Mouse (Mus musculus) embryonic stem cell, embryonic (primary cell): ENCODE measurements around the gene S1pr2.

Source experiments
- CTCF ChIA-PET, 4 experiments: fragments of 300-600 bp in 2 of 4; fragments of 350-600 bp in 2 of 4; sonication (Branson Sonifier 250); formaldehyde crosslinking; loops; one replicate each; lab custom pipeline; 2022; ENCODE audit warnings: inconsistent platforms in 2 of 4; lab: Charles Lee
- POLR2A ChIA-PET, 4 experiments: fragments of 300-600 bp in 2 of 4; fragments of 350-600 bp in 2 of 4; sonication (Branson Sonifier 250); formaldehyde crosslinking; loops; one replicate each; lab custom pipeline; 2022; ENCODE audit warnings: antibody characterized with exemption in 4 of 4, inconsistent platforms in 1 of 4; lab: Charles Lee

The S1pr2 gene

DNA sequence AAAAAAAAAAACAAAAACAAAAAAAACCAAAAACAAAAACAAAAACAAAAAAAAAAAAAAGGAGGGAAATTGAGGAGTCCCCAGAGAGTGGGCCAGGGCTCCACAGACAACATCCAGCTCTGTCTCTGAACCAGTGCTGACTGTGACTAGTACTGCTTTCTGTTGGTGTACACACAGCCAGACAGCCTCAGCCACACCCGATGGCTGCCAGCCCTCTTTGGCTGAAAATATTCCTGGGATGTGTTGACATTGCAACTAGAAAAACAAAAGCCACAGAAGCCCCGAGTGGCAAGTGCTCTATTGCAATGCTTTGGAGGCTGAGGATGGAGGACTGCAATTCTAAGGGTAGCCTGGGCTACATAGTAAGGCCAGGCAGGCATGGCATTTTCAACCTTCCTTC lies 33.8 kb upstream of the S1pr2 start:
- CTCF ChIA-PET: interaction anchor here in 2 of 4 experiments (0.6 to 1.4 kb wide), 5 partner anchors 10 to 127 kb away, joined by 3 to 5 read pairs (median 3); partner anchors contain the start of gene Icam4 (in 1 of the 2)
- POLR2A ChIA-PET: interaction anchor here in 3 of 4 experiments (0.5 to 1.3 kb wide), 10 partner anchors 9 to 348 kb away, joined by 3 read pairs; no protein-coding TSS in a partner anchor

DNA sequence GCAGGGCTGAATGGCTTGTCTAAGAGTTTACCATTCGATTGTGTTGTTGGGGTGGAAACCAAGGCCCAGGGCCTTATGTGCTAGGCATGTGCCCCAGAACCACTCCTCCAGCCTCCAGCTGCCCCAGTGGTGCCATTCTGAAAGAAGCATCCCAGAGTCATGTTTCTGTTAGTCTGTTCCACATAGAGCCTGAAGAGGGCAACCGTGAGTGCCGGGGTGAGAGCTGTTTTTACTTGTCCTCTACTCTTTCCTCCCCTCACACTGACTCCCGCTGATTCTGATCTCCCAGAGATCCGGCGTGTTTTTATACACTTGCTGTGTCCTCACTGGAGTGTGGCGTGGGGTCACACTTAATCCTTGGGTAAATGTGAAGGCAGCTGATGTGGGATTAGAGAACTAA lies 31.4 kb upstream of the S1pr2 start:
- ChIA-PET CTCF (interaction anchor here (0.5 to 2.3 kb wide), 21 partner anchors 10 to 1058 kb away, joined by 3 to 8 read pairs (median 4); partner anchors contain the start of genes Icam4 (in 3 of the 4) and Eif3g (in 2 of the 4)), POLR2A (interaction anchor here in 3 of 4 experiments (0.6 to 3.6 kb wide), 18 partner anchors 9 to 211 kb away, joined by 3 to 13 read pairs (median 4); partner anchors contain the start of genes Gm38431 (in 2 of the 3), Raver1 (in 2 of the 3), Eif3g (in 1 of the 3) and Icam1 (in 1 of the 3))

DNA sequence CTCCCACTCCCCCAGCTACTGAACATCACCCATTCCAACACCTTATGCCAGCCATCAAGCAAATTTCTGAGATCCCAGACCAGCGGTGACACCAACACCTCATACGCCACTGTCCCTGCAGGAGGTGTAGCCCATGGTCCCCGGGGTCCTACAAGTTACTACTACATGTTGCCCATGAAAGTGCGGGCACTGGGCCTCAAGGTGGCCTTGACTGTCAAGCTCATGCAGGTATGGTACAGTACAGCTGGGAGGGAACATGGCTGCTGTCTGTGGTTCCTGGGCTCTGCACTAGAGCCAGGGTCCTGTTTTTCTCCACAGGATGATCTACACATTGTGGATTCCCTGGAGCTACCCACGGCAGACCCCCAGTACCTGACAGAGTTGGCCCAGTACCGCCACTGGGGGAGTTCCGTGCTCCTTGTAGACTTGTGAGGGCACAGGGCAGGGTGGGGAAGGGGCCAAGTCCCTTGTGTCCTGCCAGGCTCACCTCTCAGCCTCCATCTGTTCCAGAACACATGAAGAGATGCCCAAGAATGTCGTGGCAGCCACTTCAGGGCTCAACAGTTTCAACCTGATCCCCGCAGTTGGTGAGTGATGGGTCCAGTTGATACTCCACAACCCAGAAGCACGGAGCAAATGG lies 30.9 kb upstream of the S1pr2 start:
- ChIA-PET POLR2A (interaction anchor here in 3 of 4 experiments (0.6 to 3.6 kb wide), 15 partner anchors 8 to 211 kb away, joined by 3 to 13 read pairs (median 4); partner anchors contain the start of genes Icam1 (in 2 of the 3), Gm38431 (in 1 of the 3), Icam4 (in 1 of the 3) and Raver1 (in 1 of the 3)), CTCF (interaction anchor here (0.5 to 2.3 kb wide), 14 partner anchors 22 to 1059 kb away, joined by 3 to 7 read pairs (median 4); partner anchors contain the start of genes Icam4 (in 3 of the 4) and Eif3g (in 1 of the 4))

DNA sequence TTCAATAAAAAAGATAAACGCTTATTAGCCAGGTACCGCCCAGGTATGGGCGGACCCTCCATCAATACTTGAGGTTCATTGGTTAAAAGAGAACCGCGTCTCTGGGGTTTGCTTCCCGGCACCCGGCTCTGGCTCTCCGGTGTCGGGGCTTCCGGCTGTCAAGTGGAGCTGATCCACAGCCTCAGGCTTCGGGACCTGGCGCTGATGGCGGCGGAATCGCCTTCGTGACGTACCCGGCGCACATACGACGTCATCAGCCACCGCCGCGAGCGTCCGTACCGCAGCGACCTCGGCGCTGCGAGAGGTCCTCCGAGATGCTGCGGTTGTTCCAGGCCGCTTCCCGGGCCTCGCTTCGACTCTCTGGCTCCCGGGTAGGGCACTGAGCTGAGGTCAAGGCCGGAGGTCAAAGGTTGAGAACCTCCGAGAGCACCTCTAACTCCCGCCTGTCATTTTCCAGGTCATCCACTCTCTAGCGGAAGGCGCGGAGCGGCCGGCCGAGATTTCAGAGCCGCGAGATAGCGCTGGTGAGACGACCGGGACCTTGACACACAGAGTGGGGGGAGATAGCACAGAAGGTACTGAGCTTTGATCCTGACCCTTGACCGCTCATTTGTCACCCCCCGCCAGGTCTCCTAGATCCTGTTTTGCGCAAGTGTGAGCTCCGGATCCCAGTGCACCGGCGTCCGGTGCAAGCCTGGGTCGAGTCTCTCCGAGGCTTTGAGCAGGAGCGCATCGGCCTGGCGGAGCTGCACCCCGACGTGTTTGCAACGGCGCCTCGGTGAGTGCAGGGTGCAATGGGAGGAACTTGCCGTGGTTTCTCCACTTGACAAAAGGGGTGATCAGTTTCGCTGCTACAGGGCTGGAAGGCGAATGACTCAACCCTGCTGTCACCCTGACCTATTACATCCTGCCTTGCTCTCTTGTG lies 26.3 kb upstream of the S1pr2 start, which contains the start of gene Mrpl4:
Gene Mrpl4 (plus strand): TSS at position 112 of the 925 bp plus-strand sequence.
- CTCF ChIA-PET: interaction anchor here in 3 of 4 experiments (0.6 to 1.7 kb wide), 6 partner anchors 28 to 766 kb away, joined by 3 to 18 read pairs (median 4); no protein-coding TSS in a partner anchor
- POLR2A ChIA-PET: interaction anchor here (0.6 to 19.7 kb wide), 44 partner anchors 11 to 132 kb away, joined by 3 to 411 read pairs (median 5); partner anchors contain the start of genes Icam1 (in 4 of the 4), S1pr2 (in 3 of the 4), Icam4 (in 2 of the 4) and Eif3g (in 1 of the 4)

DNA sequence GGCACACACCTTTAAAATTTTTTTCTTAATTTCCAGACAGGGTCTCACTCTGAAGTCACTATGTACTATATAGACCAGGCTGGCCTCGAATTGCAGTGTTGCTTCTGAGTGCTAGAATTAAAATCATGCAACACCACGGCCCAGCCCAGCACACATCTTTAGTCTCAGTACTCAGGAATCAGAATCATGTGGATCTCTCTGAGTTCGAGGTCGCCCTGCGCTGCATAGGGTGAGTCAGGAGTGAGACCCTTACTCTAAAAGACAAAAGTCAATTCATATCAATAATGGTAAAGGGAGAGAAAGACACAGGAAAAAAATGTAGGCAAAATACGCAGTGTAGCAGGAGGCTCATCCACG lies 25.7 kb upstream of the S1pr2 start:
- ChIA-PET CTCF (interaction anchor here in 2 of 4 experiments (1.0 to 2.0 kb wide), 3 partner anchors 103 to 171 kb away, joined by 3 to 8 read pairs (median 6); partner anchors contain the start of gene Eif3g (in 1 of the 2)), POLR2A (interaction anchor here (0.6 to 19.7 kb wide), 38 partner anchors 12 to 124 kb away, joined by 3 to 411 read pairs (median 6); partner anchors contain the start of genes Icam1 (in 4 of the 4), S1pr2 (in 3 of the 4), Eif3g (in 2 of the 4) and Icam4 (in 2 of the 4))

DNA sequence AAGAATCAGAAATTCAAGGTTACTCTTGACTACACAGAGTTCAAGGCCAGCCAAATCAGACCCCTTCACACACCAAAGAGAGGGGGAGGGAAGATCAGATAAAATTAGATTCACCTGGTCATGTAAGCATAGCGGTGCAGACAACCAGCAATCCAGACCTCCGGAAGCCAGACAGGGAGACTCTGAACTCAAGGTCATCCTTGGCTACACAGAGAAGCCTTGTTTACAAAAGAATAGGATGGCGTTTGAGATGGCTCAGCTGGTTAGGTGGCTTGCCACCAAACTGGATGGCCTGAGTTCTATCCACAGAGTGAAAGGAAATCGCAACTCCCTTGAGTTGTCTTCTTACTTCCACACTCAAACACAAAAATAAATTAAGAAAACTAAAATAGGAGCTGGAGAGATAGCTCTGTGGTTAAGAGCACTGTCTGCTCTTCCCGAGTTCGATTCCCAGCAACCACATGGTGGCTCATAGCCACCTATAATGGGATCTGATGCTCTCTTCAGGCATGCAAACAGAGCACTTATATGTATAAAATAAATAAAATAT lies 25.1 kb upstream of the S1pr2 start:
- ChIA-PET POLR2A (interaction anchor here (0.6 to 19.7 kb wide), 33 partner anchors 8 to 219 kb away, joined by 3 to 411 read pairs (median 5); partner anchors contain the start of genes Icam1 (in 3 of the 4), S1pr2 (in 3 of the 4), Eif3g (in 2 of the 4) and Icam4 (in 1 of the 4)), CTCF (interaction anchor here in 3 of 4 experiments (1.0 to 2.2 kb wide), 12 partner anchors 13 to 103 kb away, joined by 3 to 8 read pairs (median 4); partner anchors contain the start of gene Eif3g (in 3 of the 3))

DNA sequence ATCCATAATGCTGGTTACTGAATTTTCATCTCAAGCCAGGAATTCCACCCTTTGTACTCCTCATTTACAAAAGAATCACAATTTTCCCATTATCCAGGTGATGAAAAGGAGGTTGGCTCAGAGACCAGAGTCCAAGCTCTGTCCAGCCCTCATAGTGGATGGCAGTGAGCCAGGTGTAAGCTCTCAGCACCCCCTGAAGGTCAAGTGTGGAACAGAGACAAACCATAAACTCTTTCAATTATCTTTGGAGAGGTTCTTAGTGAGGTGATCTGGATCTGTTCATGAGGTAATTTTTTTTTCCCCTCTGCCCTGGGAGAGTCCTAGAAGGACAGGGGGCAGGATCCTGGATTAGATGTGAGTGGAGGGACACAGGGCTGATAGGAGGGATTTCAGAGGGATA lies 24.2 kb upstream of the S1pr2 start:
- CTCF ChIA-PET: interaction anchor here (0.6 to 2.2 kb wide), 32 partner anchors 9 to 260 kb away, joined by 3 to 12 read pairs (median 4); partner anchors contain the start of gene Eif3g (in 4 of the 4)
- POLR2A ChIA-PET: interaction anchor here (0.6 to 19.7 kb wide), 40 partner anchors 9 to 299 kb away, joined by 3 to 411 read pairs (median 4); partner anchors contain the start of genes Eif3g (in 3 of the 4), Gm38431 (in 2 of the 4), Raver1 (in 2 of the 4) and S1pr2 (in 2 of the 4)

DNA sequence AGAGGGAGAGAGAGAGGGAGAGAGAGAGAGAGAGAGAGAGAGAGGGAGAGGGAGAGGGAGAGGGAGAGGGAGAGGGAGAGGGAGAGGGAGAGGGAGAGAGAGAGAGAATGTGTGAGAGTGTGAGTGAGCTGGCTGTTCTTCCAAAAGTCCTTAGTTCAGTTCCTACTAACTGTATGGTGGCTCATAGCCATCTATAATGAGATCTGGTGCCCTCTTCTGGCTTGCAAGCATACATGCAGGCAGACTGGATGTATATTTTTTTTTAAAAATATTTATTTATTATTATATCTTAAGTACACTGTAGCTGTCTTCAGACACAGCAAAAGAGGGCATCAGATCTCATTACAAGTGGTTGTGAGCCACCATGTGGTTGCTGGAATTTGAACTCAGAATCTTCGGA lies 21.8 kb upstream of the S1pr2 start:
- ChIA-PET POLR2A (interaction anchor here in 3 of 4 experiments (0.5 to 22.4 kb wide), 24 partner anchors 11 to 120 kb away, joined by 3 to 411 read pairs (median 5); partner anchors contain the start of genes Eif3g (in 2 of the 3), S1pr2 (in 2 of the 3), Dnmt1 (in 1 of the 3) and Gm38431 (in 1 of the 3)), CTCF (interaction anchor here (0.6 to 2.8 kb wide), 27 partner anchors 9 to 175 kb away, joined by 3 to 15 read pairs (median 4); partner anchors contain the start of gene Eif3g (in 2 of the 4))

DNA sequence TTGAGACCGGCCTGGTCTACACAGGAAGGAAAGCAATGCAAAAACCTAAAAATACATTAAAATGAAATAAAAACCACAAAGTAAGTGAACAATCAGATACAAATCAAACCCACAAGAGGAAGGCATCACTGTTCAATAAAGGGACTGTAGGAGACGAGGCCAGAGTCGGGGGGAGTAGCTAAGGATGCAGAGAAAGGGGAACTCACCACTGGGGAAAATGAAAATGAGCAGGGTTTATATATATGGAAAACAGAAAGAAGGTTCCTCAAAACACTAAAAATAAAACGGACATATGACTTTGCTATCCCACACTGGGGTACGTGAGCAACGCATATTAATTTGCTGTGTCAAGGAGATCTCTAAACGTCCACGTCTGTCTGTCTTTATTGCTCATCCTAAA lies 20.5 kb upstream of the S1pr2 start:
- CTCF ChIA-PET: interaction anchor here (0.6 to 2.8 kb wide), 18 partner anchors 9 to 259 kb away, joined by 3 to 15 read pairs (median 5); partner anchors contain the start of gene Eif3g (in 2 of the 4)
- POLR2A ChIA-PET: interaction anchor here in 3 of 4 experiments (0.5 to 22.4 kb wide), 22 partner anchors 9 to 1554 kb away, joined by 3 to 411 read pairs (median 5); partner anchors contain the start of genes S1pr2 (in 2 of the 3), Dnmt1 (in 1 of the 3), Eif3g (in 1 of the 3) and Gm38431 (in 1 of the 3)

DNA sequence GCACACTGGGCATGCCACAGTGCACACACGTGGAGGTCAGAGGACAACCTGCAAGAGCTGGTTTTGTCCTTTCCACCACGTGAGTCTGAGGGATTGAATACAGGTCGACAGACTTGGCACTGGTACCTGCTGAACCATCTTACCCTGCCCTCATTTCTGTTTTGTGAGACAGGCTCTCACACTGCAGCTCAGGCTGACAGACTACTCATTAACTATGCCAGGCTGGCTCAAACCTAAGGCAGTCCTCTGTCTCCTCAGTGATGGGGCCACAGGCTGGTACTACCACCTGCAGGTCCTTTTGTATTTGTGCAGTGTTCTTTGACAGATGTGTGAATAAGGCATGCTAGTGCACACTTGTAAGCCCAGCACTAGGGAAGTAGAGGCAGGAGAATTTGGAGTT lies 18.5 kb upstream of the S1pr2 start:
- ChIA-PET POLR2A (interaction anchor here in 3 of 4 experiments (0.6 to 22.4 kb wide), 17 partner anchors 10 to 117 kb away, joined by 3 to 411 read pairs (median 4); partner anchors contain the start of genes S1pr2 (in 2 of the 3), Dnmt1 (in 1 of the 3) and Eif3g (in 1 of the 3)), CTCF (interaction anchor here (0.6 to 1.9 kb wide), 9 partner anchors 16 to 280 kb away, joined by 3 to 9 read pairs (median 4); partner anchors contain the start of gene Eif3g (in 1 of the 4))

DNA sequence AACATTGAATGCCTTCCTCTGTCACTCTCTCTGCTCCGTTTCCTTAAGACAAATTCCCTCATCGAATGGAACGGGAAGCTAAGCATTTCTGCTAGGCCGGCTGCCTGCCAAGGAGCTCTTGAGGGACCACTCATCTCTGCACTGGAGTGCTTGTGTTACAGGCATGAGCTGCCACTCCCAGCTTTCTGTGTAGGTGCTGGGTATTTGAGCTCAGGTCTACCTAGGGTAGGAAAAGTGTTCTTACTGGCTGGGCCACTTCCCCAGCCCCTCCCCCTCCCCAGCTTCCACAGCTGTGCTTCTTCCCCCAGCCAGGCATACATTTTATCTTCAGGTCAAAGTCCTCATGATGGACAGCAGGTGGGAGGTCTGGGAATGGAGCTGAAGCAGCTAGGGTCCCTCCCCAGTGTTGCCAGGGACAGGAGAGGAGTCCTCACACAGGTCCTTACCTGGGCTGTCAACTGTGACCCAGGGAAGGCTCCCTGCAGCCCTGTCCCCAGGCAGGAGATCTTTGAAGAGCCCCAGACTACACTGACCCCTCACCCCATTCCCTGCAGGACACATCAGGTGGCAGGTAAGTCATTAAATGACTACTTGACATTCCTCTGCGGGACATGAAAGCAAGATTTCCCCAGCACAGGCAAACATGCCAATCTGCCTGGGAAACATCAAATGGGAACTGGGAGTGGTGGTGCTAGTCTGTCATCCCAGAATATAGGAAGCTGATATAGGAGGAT lies 16.8 kb upstream of the S1pr2 start:
- ChIA-PET POLR2A (interaction anchor here (0.7 to 22.4 kb wide), 19 partner anchors 11 to 118 kb away, joined by 3 to 411 read pairs (median 4); partner anchors contain the start of genes S1pr2 (in 2 of the 4), Dnmt1 (in 1 of the 4), Eif3g (in 1 of the 4) and Icam1 (in 1 of the 4)), CTCF (interaction anchor here (0.7 to 1.2 kb wide), 5 partner anchors 23 to 175 kb away, joined by 3 to 8 read pairs (median 4); no protein-coding TSS in a partner anchor)

DNA sequence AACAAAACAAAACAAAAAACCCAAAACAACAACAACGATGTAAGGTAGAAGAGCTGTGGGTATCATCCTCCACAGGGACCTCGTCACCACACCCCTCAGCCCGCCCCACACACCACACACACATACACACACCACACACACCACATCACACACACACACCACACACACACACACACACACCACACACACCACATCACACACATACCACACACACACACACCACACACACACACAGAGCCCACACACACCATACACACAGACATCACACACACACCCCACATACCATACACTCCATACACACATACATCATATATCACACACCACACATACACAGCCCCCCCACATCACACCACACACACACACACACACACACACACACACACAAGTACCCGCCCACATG lies 15.0 kb upstream of the S1pr2 start:
- POLR2A ChIA-PET: interaction anchor here (0.5 to 22.4 kb wide), 15 partner anchors 9 to 101 kb away, joined by 3 to 411 read pairs (median 4); partner anchors contain the start of genes S1pr2 (in 2 of the 4), Dnmt1 (in 1 of the 4), Gm38431 (in 1 of the 4) and Icam4 (in 1 of the 4)
- CTCF ChIA-PET: interaction anchor here in 1 of 4 experiments (0.6 to 0.7 kb wide), 2 partner anchors 19 to 42 kb away, joined by 3 to 7 read pairs; no protein-coding TSS in a partner anchor

DNA sequence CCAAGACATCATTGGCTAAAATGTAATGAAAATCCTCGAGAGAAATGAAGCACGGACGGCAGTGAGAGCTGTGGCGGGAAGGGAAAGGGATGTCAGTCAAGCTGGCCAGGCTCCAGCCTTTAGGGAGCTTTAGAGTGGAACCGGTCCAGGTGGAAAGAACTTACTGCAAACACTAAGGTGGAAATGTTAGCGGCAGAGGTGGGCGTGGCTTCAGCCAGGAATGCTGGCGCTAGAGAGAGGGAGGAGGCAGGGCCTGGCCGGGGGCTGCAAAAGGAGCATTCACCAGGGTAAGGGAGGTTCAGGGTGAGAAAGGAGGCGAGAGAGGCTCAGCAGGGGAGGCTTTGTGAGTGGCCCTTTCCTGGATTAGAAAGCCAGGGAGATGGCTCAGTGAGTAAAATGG lies 14.3 kb upstream of the S1pr2 start:
- CTCF ChIA-PET: interaction anchor here in 2 of 4 experiments (0.5 to 0.7 kb wide), 3 partner anchors 89 to 1632 kb away, joined by 3 to 5 read pairs (median 3); no protein-coding TSS in a partner anchor
- POLR2A ChIA-PET: interaction anchor here (0.6 to 22.4 kb wide), 17 partner anchors 9 to 113 kb away, joined by 3 to 411 read pairs (median 4); partner anchors contain the start of genes Gm38431 (in 2 of the 4), Raver1 (in 2 of the 4), S1pr2 (in 2 of the 4) and Dnmt1 (in 1 of the 4)

DNA sequence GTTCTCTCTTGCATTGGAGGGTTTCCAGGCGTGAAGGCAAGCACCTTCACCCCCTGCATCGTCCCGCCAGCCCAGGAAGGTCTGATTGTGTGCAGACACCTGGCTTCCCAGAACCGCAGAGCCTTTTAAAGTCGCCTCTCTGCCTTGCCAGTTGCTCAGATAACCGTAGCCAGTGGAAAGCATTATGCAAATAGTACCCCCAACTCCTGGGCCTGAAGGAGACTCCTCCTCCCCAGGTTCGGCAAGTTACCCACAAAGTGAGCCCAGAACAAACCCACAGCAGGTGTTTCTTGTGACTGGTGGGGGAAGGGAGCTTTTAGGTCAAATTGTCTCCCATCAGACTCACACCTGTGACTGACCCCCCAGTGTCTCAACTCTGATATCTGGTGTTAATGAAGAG lies 11.4 kb upstream of the S1pr2 start:
- ChIA-PET CTCF (interaction anchor here (0.5 to 1.7 kb wide), 8 partner anchors 10 to 174 kb away, joined by 3 to 7 read pairs (median 3); no protein-coding TSS in a partner anchor), POLR2A (interaction anchor here in 3 of 4 experiments (0.6 to 22.4 kb wide), 26 partner anchors 8 to 445 kb away, joined by 3 to 411 read pairs (median 4); partner anchors contain the start of genes Mrpl4 (in 2 of the 3), S1pr2 (in 2 of the 3), Dnmt1 (in 1 of the 3) and Icam1 (in 1 of the 3))
